Mouse (Mus musculus) hindbrain, embryonic 15.5 days (tissue): Measurements from ENCODE around the gene Gsx2. TPM values are rescaled to one million over a fixed set of nuclear protein-coding genes. Genes with fewer than 3 reads are reported as not detected.

ENCODE experiments used
- ATAC-seq: fragments of 200-750 bp; cut with Nextera tagmentation; 2 replicates; pipeline ENCODE4 v1.8.0; 2017; ENCODE audit warnings: low read depth, moderate number of reproducible peaks, moderate TSS enrichment; ENCODE audit not compliant: low FRiP score
- H3K27ac ChIP-seq: fragments of 300-500 bp; sonication (generic); replicated peaks from 2 replicates; pipeline ENCODE4 v1.5.1; 2015; ENCODE audit warnings: mild to moderate bottlenecking, inconsistent platforms
- H3K27me3 ChIP-seq: fragments of 300-500 bp; sonication (generic); 2 replicates; pipeline ENCODE4 v1.6.1; 2015; ENCODE audit warnings: control low read depth, inconsistent platforms
- H3K36me3 ChIP-seq: fragments of 300-500 bp; sonication (generic); 2 replicates; pipeline ENCODE4 v1.6.1; 2015; ENCODE audit warnings: control low read depth, inconsistent platforms
- H3K4me1 ChIP-seq: fragments of 300-500 bp; sonication (generic); replicated peaks from 2 replicates; pipeline ENCODE4 v1.6.1; 2015; ENCODE audit warnings: control low read depth, inconsistent platforms
- H3K4me2 ChIP-seq: fragments of 300-500 bp; sonication (generic); 2 replicates; pipeline ENCODE4 v1.6.1; 2015; ENCODE audit warnings: moderate library complexity, mild to moderate bottlenecking, inconsistent platforms
- H3K4me3 ChIP-seq: fragments of 300-500 bp; sonication (generic); 2 replicates; pipeline ENCODE4 v1.5.1; 2015; ENCODE audit warnings: mild to moderate bottlenecking, inconsistent platforms
- H3K9ac ChIP-seq: fragments of 300-500 bp; sonication (generic); 2 replicates; pipeline ENCODE4 v1.6.1; 2015; ENCODE audit warnings: inconsistent platforms
- H3K9me3 ChIP-seq: fragments of 300-500 bp; sonication (generic); 2 replicates; pipeline ENCODE4 v1.6.1; 2016; ENCODE audit warnings: control low read depth, inconsistent platforms
- WGBS: fragments of 180-500 bp; shearing (Covaris S2); methylation state at CpG from one replicate; pipeline ENCODE4 v1.1.7; 2015; 5-methylcytosine and 5-hydroxymethylcytosine counted together
- polyA plus RNA-seq: library from polyadenylated mRNA; unstranded; fragments of >200 nt; fragmentation: Nextera tagmentation; extraction: Ambion mirVana; gene quantifications from 2 replicates; pipeline ENCODE4 v1.2.1, GENCODE M21; 2015

Gene Gsx2
- polyA plus RNA-seq, 1 experiment from 2014 or later, result 0.47 TPM

- under 1% methylated on average over 30 of the region's 30 CpGs for WGBS
- Histone ChIP-seq H3K4me3 (peak overlapping the region; percentile 47), H3K36me3 (no peaks in the 10 kb centered on the region), H3K4me1 (peaks cover 24% of the 10 kb centered on the region), H3K9ac (peak overlapping the region; percentile 35; the same call in 1 of the 2 replicates), H3K27me3 (peaks cover 69% of the 10 kb centered on the region), H3K4me2 (peak overlapping the region; percentile 71), H3K9me3 (no peaks in the 10 kb centered on the region), H3K27ac (no peak overlapping the region)
- ATAC-seq, result peak; percentile 85
Observed at GRCm38 (mm10) chr5:75067125-75067756, 8.2 kb upstream of the Gsx2 start.

GRCm38 (mm10) chr5:75070132-75070531, 5.3 kb upstream of the Gsx2 start:
- WGBS, result 5% methylated on average over 13 of the region's 13 CpGs
- H3K4me1 ChIP-seq, result peaks cover 26% of the 10 kb centered on the region
- H3K9me3 ChIP-seq, result no peaks in the 10 kb centered on the region
- H3K4me2 ChIP-seq, result 0 out of 2 replicates have a peak overlapping the region, but pooled peaks have one; percentile 1
- H3K36me3 ChIP-seq, result no peaks in the 10 kb centered on the region
- no peak overlapping the region for H3K27ac ChIP-seq
- no peak for ATAC-seq
- H3K9ac ChIP-seq, result no peak overlapping the region
- no peak overlapping the region for H3K4me3 ChIP-seq
- peaks cover 87% of the 10 kb centered on the region for H3K27me3 ChIP-seq

- Histone ChIP-seq H3K9ac (no peak overlapping the region), H3K4me2 (peak overlapping the region; percentile 22), H3K36me3 (no peaks in the 10 kb centered on the region)
Observed at GRCm38 (mm10) chr5:75070656-75071375, 4.6 kb upstream of the Gsx2 start.

DNA sequence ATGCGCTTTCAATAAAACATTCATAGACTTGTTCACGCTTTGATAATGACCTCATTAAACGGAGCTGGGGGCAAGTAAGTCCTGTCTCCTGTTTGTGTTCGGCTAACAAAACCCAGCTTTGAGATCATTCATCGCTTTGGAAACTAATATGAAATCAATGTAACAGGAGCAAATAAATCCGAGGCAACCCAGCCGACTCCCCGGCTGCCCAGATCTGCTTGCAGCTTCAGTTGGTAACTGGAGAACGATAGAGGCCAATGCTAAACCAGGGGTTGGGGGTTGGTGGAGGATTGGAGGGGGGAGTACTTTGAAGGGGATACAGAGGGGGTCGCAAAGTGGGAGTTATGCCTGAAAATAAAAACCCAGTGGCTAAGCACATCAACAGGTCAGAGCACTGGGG, 3.5 kb upstream of the Gsx2 start:
- no peak overlapping the region for H3K4me2 ChIP-seq
- no peak overlapping the region for H3K4me3 ChIP-seq
- peaks cover 91% of the 10 kb centered on the region for H3K27me3 ChIP-seq
- no peaks in the 10 kb centered on the region for H3K36me3 ChIP-seq
- no peak overlapping the region for H3K9ac ChIP-seq
- H3K9me3 ChIP-seq, result no peaks in the 10 kb centered on the region
- WGBS, result under 1% methylated on average over 10 of the region's 10 CpGs
- peaks cover 35% of the 10 kb centered on the region for H3K4me1 ChIP-seq
- no peak overlapping the region for H3K27ac ChIP-seq
- no peak for ATAC-seq

More at GRCm38 (mm10) chr5:75070656-75071375, 4.6 kb upstream of the Gsx2 start:
- WGBS, result 1% methylated on average over 23 of the region's 23 CpGs
- Histone ChIP-seq H3K4me1 (peaks cover 33% of the 10 kb centered on the region), H3K27me3 (peaks cover 88% of the 10 kb centered on the region), H3K27ac (no peak overlapping the region), H3K4me3 (no peak overlapping the region), H3K9me3 (no peaks in the 10 kb centered on the region)
- no peak for ATAC-seq

- no peaks in the 10 kb centered on the region for H3K36me3 ChIP-seq
- H3K27me3 ChIP-seq, result peaks cover 91% of the 10 kb centered on the region
- peaks cover 29% of the 10 kb centered on the region for H3K4me1 ChIP-seq
- H3K4me3 ChIP-seq, result no peak overlapping the region
- no peak for ATAC-seq
- H3K9ac ChIP-seq, result no peak overlapping the region
- WGBS, result 5% methylated on average over 4 of the region's 4 CpGs
- H3K27ac ChIP-seq, result no peak overlapping the region
- no peaks in the 10 kb centered on the region for H3K9me3 ChIP-seq
- H3K4me2 ChIP-seq, result no peak overlapping the region
Observed at GRCm38 (mm10) chr5:75072532-75072931, 2.9 kb upstream of the Gsx2 start.

DNA sequence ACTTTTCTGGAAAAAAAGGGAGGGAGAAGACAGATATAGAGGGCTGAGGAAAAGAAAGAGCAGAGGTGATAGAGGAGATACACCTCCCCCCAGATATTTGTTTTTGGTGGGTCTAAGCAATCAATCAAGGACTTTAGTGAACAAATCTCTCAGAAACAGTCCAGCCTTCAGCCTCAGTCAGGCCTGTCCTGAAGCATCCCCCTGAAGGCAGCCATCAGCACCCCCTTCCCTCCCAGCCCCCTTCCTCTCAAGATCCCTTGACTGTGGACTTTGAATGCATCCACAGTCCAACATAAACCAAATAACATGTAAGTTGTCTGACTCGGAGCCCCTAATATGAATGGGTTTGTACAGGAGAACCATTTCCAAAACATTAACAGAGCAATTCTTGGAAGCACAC, 2.2 kb upstream of the Gsx2 start:
- Histone ChIP-seq H3K36me3 (no peaks in the 10 kb centered on the region), H3K27me3 (peaks cover 89% of the 10 kb centered on the region), H3K4me3 (no peak overlapping the region), H3K4me2 (no peak overlapping the region), H3K4me1 (peaks cover 27% of the 10 kb centered on the region), H3K9ac (no peak overlapping the region), H3K9me3 (no peaks in the 10 kb centered on the region), H3K27ac (no peak overlapping the region)
- WGBS, result 19% methylated on average over 1 of the region's 1 CpGs
- no peak for ATAC-seq

- Histone ChIP-seq H3K9me3 (no peaks in the 10 kb centered on the region), H3K36me3 (no peaks in the 10 kb centered on the region), H3K4me1 (peaks cover 27% of the 10 kb centered on the region), H3K4me3 (no peak overlapping the region), H3K9ac (no peak overlapping the region), H3K27ac (no peak overlapping the region), H3K27me3 (peaks cover 89% of the 10 kb centered on the region), H3K4me2 (no peak overlapping the region)
- no peak for ATAC-seq
- 19% methylated on average over 3 of the region's 3 CpGs for WGBS
Observed at GRCm38 (mm10) chr5:75073684-75074083, 1.7 kb upstream of the Gsx2 start.

GRCm38 (mm10) chr5:75074132-75074531, 1.3 kb upstream of the Gsx2 start:
- peaks cover 89% of the 10 kb centered on the region for H3K27me3 ChIP-seq
- no peak overlapping the region for H3K9ac ChIP-seq
- no peak overlapping the region for H3K4me3 ChIP-seq
- no peak for ATAC-seq
- 3% methylated on average over 4 of the region's 4 CpGs for WGBS
- no peak overlapping the region for H3K27ac ChIP-seq
- no peaks in the 10 kb centered on the region for H3K9me3 ChIP-seq
- peaks cover 27% of the 10 kb centered on the region for H3K4me1 ChIP-seq
- no peaks in the 10 kb centered on the region for H3K36me3 ChIP-seq
- H3K4me2 ChIP-seq, result no peak overlapping the region

DNA sequence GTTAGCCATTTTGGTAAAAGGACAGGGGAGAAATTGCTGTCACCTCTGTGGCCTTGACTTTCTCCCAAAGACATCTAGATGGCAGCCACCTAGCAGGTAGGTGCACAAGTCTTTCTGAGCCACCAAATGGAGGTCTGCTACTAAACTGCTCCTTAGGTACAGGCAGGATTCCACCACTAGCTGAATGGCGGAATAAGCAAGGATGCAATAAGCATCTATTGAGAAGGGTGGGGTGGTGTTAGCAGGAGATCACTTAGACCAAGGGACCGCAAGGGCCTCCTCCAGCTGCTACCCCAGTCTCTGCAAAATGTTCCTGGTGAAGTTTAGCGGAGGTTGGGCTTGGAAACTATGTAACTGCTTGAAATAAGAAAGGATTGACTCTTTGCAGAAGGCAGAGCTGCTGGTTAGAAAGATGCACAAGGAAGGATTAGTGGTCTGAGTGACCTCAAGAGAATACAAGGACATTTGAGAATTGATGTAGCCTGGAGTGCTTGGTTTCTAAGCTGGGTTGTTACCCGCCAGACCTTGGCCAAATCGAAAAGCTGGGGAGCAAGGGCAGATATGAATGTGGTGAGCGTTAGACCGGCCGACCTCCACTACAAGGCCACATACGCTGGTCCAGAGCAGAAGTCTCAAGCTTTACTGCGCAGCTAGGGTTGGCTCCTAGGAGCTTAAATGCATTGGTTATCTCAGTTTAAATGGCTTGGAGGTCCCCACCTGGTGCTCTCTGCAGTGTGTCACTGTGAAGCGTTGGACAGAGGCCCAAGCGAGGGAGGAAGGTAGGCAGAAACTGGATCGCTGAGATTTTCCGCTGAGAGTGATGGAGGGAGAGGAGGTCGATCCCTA, 641 bp upstream of the Gsx2 start:
- Histone ChIP-seq H3K4me2 (peak overlapping the region; percentile 60), H3K9me3 (no peaks in the 10 kb centered on the region), H3K4me3 (0 out of 2 replicates have a peak overlapping the region, but pooled peaks have one; percentile 34), H3K27me3 (peaks cover 91% of the 10 kb centered on the region), H3K36me3 (no peaks in the 10 kb centered on the region), H3K4me1 (peaks cover 27% of the 10 kb centered on the region), H3K27ac (no peak overlapping the region), H3K9ac (no peak overlapping the region)
- ATAC-seq, result 0 out of 2 replicates have a peak, but pooled peaks have one; percentile 2
- 8% methylated on average over 15 of the region's 15 CpGs for whole genome bisulfite sequencing

DNA sequence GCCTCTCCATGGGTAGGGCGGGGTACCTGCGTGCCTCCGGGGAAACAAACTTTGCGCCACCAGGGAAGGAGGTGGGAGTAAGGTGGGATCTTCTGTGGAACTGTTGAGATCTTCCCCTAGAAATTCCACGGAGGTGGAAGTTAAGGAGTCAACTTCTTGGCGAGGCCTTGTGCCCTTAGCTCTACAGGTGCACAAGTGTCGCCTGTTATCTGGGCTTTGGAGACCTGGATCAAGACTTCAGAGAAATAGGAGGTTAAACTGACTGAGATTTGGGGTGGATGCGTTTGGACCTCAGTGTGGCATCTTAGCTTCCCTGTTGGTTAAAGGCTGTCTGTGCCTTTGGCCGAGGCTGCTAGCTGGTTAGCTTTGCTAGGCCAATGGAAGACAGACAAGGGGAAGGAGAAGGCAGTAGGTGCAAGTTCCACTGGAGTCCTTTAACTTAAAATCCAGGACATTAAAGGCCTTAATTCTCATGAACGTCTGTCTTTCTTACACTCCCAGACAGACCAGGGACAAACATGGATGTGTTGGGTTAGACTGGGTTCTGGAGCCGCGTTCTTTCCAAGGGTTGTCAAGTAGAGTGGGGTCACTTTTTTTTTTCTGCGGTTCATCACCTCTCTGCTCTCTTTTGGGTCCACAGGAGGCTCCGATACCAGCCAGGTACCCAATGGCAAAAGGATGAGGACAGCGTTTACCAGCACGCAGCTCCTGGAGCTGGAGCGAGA, 1.1 kb downstream of the Gsx2 start:
- Histone ChIP-seq H3K36me3 (no peaks in the 10 kb centered on the region), H3K9me3 (no peaks in the 10 kb centered on the region), H3K27me3 (peaks cover 95% of the 10 kb centered on the region), H3K4me3 (peak overlapping the region; percentile 34), H3K9ac (no peak overlapping the region), H3K27ac (no peak overlapping the region), H3K4me2 (peak overlapping the region; percentile 60), H3K4me1 (peaks cover 14% of the 10 kb centered on the region)
- 0 out of 2 replicates have a peak, but pooled peaks have one; percentile 23 for ATAC-seq
- WGBS, result under 1% methylated on average over 17 of the region's 17 CpGs

GRCm38 (mm10) chr5:75077051-75077380, 1.6 kb downstream of the Gsx2 start:
- Histone ChIP-seq H3K4me1 (peaks cover 14% of the 10 kb centered on the region), H3K36me3 (no peaks in the 10 kb centered on the region), H3K27ac (no peak overlapping the region), H3K27me3 (peaks cover 95% of the 10 kb centered on the region), H3K4me3 (no peak overlapping the region), H3K4me2 (no peak overlapping the region), H3K9me3 (no peaks in the 10 kb centered on the region), H3K9ac (no peak overlapping the region)
- ATAC-seq, result no peak
- WGBS, result under 1% methylated on average over 19 of the region's 19 CpGs
